Mouse (Mus musculus): ENCODE data around the gene Psmb11.

GRCm38 (mm10) chr14:54669381-54669780 is 48.1 kb downstream of the Psmb11 start:
- TF ChIP-seq CTCF (IDR thresholded peaks at IDR 0.05; ENCODE audit: extremely low read depth, insufficient read depth, insufficient read length, insufficient replicate concordance) (peak; percentile 50; the same call in 1 of the 2 replicates), POLR2A (IDR thresholded peaks at IDR 0.05; ENCODE audit: low read depth, low read length) (no peak)
